ENCODE assay signal across 21 mouse cellular contexts in the genomic region with DNA sequence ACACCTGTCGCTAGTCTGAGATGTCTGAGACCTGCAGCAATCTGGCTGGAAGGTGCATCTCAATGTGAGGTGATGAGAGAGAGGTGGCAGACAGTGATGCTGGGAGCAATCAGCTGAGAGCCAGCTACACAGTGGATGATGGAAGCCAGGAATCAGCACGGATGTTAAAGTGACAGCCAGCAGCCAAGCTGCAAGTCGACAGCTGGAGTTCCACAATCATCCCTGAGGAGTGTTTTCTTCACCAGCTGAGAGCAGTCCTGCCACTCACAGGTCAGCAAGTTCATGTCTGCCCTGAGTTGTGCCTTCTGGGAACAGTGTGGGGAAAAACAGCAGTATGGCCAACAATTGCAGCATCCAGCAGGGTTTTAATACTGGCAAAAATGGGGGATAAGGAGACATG.
"Had no signal": no experiment of that assay in that cellular context is flagged by ENCODE, and none has a peak within 500 bp of the region (broad histone marks: within the 10 kb centered on the region; RNA-seq: fewer than 3 reads in every experiment).

No protein-coding gene starts in this region.

- H3K27me3 ChIP-seq: heart, embryonic 15.5 days; hindbrain, embryonic 13.5 days; hindbrain, embryonic 15.5 days; kidney, embryonic 15.5 days; limb, embryonic 13.5 days; limb, embryonic 15.5 days had no signal

- H3K4me3 ChIP-seq: heart, embryonic 10.5 days; heart, embryonic 13.5 days; heart, embryonic 15.5 days; hindbrain, embryonic 13.5 days; hindbrain, embryonic 15.5 days; kidney, embryonic 15.5 days; limb, embryonic 13.5 days; limb, embryonic 15.5 days had no signal

- H3K27ac ChIP-seq: heart, embryonic 10.5 days; heart, embryonic 13.5 days; heart, embryonic 15.5 days; hindbrain, embryonic 13.5 days; hindbrain, embryonic 15.5 days; hindbrain, postnatal 0 days; kidney, embryonic 15.5 days; kidney, postnatal 0 days; limb, embryonic 13.5 days; limb, embryonic 15.5 days had no signal

- H3K4me1 ChIP-seq: heart, embryonic 13.5 days; heart, embryonic 15.5 days; limb, embryonic 15.5 days had no signal

- H3K36me3 ChIP-seq: heart, embryonic 10.5 days; heart, embryonic 13.5 days; heart, embryonic 15.5 days; hindbrain, embryonic 13.5 days; hindbrain, embryonic 15.5 days; kidney, embryonic 15.5 days; limb, embryonic 13.5 days; limb, embryonic 15.5 days had no signal

- DNase-seq: gastrocnemius, postnatal 14 days; gastrocnemius, postnatal 36 days; heart, postnatal 36 days; kidney, adult 11 months; kidney, adult 2 months; kidney, adult 9 months; kidney, postnatal 14 days; kidney, postnatal 36 days; layer of hippocampus, adult 9-11 months; layer of hippocampus, postnatal 36 days; left cerebral cortex, postnatal 4 days had no signal
